Mouse (Mus musculus): ENCODE results near the gene Gm10273. TPM values are rescaled to one million over a fixed set of nuclear protein-coding genes. Genes with fewer than 3 reads are reported as not detected.

Gm10273 gene
- total RNA-seq, 2 experiments from 2014 or later, result 146 to 148 TPM

Other genes starting within 250 kb of the Gm10273 start
- 10 to 100 TPM; 15.2 to 17.0 TPM for gene Sept10, start 173.8 kb upstream of the Gm10273 start, total RNA-seq (2021)
- 1 to 10 TPM; 1.6 TPM for gene Sowahc, start 173.7 kb upstream of the Gm10273 start, total RNA-seq (2021)
- 10 to 100 TPM; 31.3 to 51.2 TPM for gene P4ha1, start 72.3 kb upstream of the Gm10273 start, total RNA-seq (2021)
- gene Pla2g12b, start 8.0 kb downstream of the Gm10273 start, total RNA-seq (2021), result not detected
- not detected for gene Oit3, start 46.1 kb downstream of the Gm10273 start, total RNA-seq (2021)
- gene Gm10322, start 220.4 kb downstream of the Gm10273 start, total RNA-seq (2021), result not detected
- 10 to 100 TPM; 21.8 to 24.0 TPM for gene Mcu, start 221.1 kb downstream of the Gm10273 start, total RNA-seq (2021)

Data from heart, postnatal 36 days (tissue).